Mouse (Mus musculus) erythroblast, embryonic 14.5 days (primary cell): ENCODE data around the gene Asb3. TPM values are rescaled to one million over a fixed set of nuclear protein-coding genes. Genes with fewer than 3 reads are reported as not detected.

Source experiments
- H3K27me3 ChIP-seq: 2 replicates; pipeline ENCODE4 v1.6.1; 2012; ENCODE audit warnings: inconsistent platforms; ENCODE audit not compliant: control insufficient read depth
- H3K36me3 ChIP-seq: 2 replicates; pipeline ENCODE4 v1.6.1; 2012; ENCODE audit warnings: mild to moderate bottlenecking, inconsistent platforms; ENCODE audit not compliant: control insufficient read depth
- H3K4me1 ChIP-seq: 2 replicates; pipeline ENCODE4 v1.6.1; 2012; ENCODE audit warnings: inconsistent platforms; ENCODE audit not compliant: control insufficient read depth
- H3K4me3 ChIP-seq: replicated peaks from 2 replicates; pipeline ENCODE3; 2012; ENCODE audit warnings: moderate library complexity, mild to moderate bottlenecking, inconsistent platforms
- H3K9me3 ChIP-seq: 2 replicates; pipeline ENCODE4 v1.6.1; 2012; ENCODE audit warnings: low read length, inconsistent platforms, mixed read lengths; ENCODE audit not compliant: control insufficient read depth
- GATA1 ChIP-seq: IDR thresholded peaks from 2 replicates; pipeline ENCODE4 v1.6.1; 2012; ENCODE audit warnings: low read length, inconsistent platforms, mixed read lengths
- TAL1 ChIP-seq: IDR thresholded peaks from 3 replicates; pipeline ENCODE4 v1.6.1; 2012; ENCODE audit warnings: low read length, inconsistent platforms, mixed read lengths
- polyA plus RNA-seq: library from polyadenylated mRNA; stranded (reverse); fragments of >175 nt; gene quantifications from 2 replicates; pipeline ENCODE4 v1.2.3, GENCODE M21; 2012

The Asb3 gene
- 0.10 and 0.20 TPM in 2 replicates for polyA plus RNA-seq

- no peak for TF ChIP-seq TAL1
- no peak for TF ChIP-seq GATA1
- H3K4me3 ChIP-seq: peak within 1 kb of the TSS; percentile 28
- peaks cover 7% of the 10 kb centered on the region for H3K4me1 ChIP-seq
- H3K27me3 ChIP-seq: peaks cover 29% of the 10 kb centered on the region
- no peaks in the 10 kb centered on the region for H3K9me3 ChIP-seq
- H3K36me3 ChIP-seq: peaks cover 9% of the 10 kb centered on the region
These were observed at the start of gene Asb3, which contains the start of gene Gpr75 for GRCm38 (mm10) chr11:30885171-30885871. TSS of gene Asb3 (plus strand) at chr11:30885416. TSS of gene Gpr75 (plus strand) at chr11:30885358.

- Histone ChIP-seq H3K4me3 (no peak overlapping the region), H3K9me3 (no peaks in the 10 kb centered on the region), H3K4me1 (no peaks in the 10 kb centered on the region), H3K36me3 (peaks cover 86% of the 10 kb centered on the region), H3K27me3 (no peaks in the 10 kb centered on the region)
- no peak for TF ChIP-seq GATA1
These were observed 46.4 kb upstream of the Asb3 start for GRCm38 (mm10) chr11:30838793-30839192.

DNA sequence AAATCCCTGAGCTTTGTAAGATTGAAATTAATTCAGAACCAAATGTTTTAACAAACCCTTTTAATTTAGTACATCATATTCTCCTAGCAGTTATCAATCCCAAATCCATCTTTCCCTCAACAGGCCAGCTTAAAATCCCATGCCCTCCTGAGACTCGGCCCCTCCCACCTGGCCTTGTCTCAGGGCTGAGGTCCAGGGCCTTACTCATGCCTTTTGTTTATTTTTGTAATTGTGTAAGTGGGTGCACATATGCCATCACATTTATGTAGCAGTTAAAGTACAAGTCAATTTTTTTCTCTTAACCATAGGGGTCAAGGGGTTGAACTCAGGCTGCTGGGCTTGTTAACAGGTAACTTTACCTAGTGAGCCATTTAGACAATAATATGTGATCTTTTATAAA, 40.9 kb upstream of the Asb3 start:
- no peaks in the 10 kb centered on the region for H3K27me3 ChIP-seq
- TF ChIP-seq TAL1 (no peak), GATA1 (no peak)
- no peaks in the 10 kb centered on the region for H3K4me1 ChIP-seq
- no peaks in the 10 kb centered on the region for H3K9me3 ChIP-seq
- no peak overlapping the region for H3K4me3 ChIP-seq
- H3K36me3 ChIP-seq: peaks cover 77% of the 10 kb centered on the region

DNA sequence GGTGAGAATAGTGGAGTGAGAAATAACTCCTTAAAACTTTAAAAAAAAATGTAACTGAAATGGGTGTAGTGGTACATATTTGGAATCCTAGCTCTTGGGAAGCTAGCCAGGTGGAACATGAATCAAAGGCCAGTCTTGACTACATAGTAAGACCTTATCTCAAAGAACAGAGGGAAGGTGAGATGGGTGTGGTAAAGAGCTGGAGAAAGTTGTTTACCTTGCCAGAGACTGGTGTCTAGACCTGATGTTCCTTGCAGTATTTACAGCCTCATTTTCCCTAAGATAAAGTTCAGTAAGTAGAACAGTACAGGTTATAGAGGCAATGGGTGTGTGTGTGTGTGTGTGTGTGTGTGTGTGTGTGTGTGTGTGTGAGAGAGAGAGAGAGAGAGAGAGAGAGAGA, 12.8 kb upstream of the Asb3 start:
- H3K4me1 ChIP-seq: peaks cover 14% of the 10 kb centered on the region
- no peaks in the 10 kb centered on the region for H3K27me3 ChIP-seq
- H3K36me3 ChIP-seq: peaks cover 58% of the 10 kb centered on the region
- no peaks in the 10 kb centered on the region for H3K9me3 ChIP-seq
- no peak overlapping the region for H3K4me3 ChIP-seq
- TF ChIP-seq TAL1 (no peak), GATA1 (no peak)

GRCm38 (mm10) chr11:30888153-30888552, 2.9 kb downstream of the Asb3 start:
- Histone ChIP-seq H3K9me3 (no peaks in the 10 kb centered on the region), H3K36me3 (no peaks in the 10 kb centered on the region), H3K27me3 (peaks cover 29% of the 10 kb centered on the region), H3K4me3 (no peak overlapping the region), H3K4me1 (peaks cover 7% of the 10 kb centered on the region)
- no peak for TF ChIP-seq GATA1
- no peak for TF ChIP-seq TAL1

DNA sequence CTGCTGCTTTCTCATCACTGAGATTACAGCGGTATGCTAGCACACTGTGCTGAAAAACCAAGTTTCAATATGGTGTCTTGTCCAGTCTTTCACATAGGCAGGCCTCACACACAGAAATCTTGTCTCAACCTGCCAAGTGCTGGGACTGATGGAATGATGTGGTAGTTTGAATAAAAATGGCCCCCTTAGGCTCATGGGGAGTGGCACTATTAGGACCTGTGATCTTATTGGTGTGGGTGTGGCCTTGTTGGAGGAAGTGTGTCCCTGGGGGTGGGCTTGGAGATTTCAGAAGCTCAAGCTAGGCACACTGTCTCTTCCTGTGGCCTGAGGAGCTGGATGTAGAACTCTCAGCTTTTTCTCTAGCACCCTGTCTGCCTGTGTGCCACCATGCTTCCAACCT, 11.0 kb downstream of the Asb3 start:
- H3K9me3 ChIP-seq: no peaks in the 10 kb centered on the region
- TF ChIP-seq TAL1 (no peak), GATA1 (no peak)
- no peaks in the 10 kb centered on the region for H3K4me1 ChIP-seq

GRCm38 (mm10) chr11:30899312-30899711, 14.1 kb downstream of the Asb3 start:
- TF ChIP-seq GATA1: no peak
- no peak for TF ChIP-seq TAL1
- Histone ChIP-seq H3K27me3 (no peaks in the 10 kb centered on the region), H3K4me3 (no peak overlapping the region), H3K4me1 (no peaks in the 10 kb centered on the region), H3K36me3 (no peaks in the 10 kb centered on the region), H3K9me3 (no peaks in the 10 kb centered on the region)

More for the DNA sequence above, 11.0 kb downstream of the Asb3 start:
- H3K27me3 ChIP-seq: no peaks in the 10 kb centered on the region
- no peak overlapping the region for H3K4me3 ChIP-seq
- H3K36me3 ChIP-seq: no peaks in the 10 kb centered on the region

GRCm38 (mm10) chr11:30912311-30912710, 27.1 kb downstream of the Asb3 start:
- H3K27me3 ChIP-seq: no peaks in the 10 kb centered on the region
- H3K4me1 ChIP-seq: no peaks in the 10 kb centered on the region
- H3K4me3 ChIP-seq: no peak overlapping the region
- TF ChIP-seq TAL1: no peak
- no peak for TF ChIP-seq GATA1
- H3K36me3 ChIP-seq: no peaks in the 10 kb centered on the region
- no peaks in the 10 kb centered on the region for H3K9me3 ChIP-seq

GRCm38 (mm10) chr11:30920641-30921040, 35.4 kb downstream of the Asb3 start:
- TF ChIP-seq GATA1 (no peak), TAL1 (no peak)
- peaks cover 14% of the 10 kb centered on the region for H3K36me3 ChIP-seq
- no peak overlapping the region for H3K4me3 ChIP-seq
- H3K27me3 ChIP-seq: no peaks in the 10 kb centered on the region
- no peaks in the 10 kb centered on the region for H3K9me3 ChIP-seq
- H3K4me1 ChIP-seq: peaks cover 1% of the 10 kb centered on the region; the same call in 1 of the 2 replicates
